Mouse (Mus musculus) urinary bladder, adult 18-20 months (tissue): ENCODE data around the gene Ubxn11.

Source experiments
- DNase-seq, 2 experiments: peaks; one replicate each; pipeline ENCODE4 v3.0.0; 2022; ENCODE audit warnings: low spot score in 2 of 2, mixed read lengths in 2 of 2

Ubxn11 gene

DNA sequence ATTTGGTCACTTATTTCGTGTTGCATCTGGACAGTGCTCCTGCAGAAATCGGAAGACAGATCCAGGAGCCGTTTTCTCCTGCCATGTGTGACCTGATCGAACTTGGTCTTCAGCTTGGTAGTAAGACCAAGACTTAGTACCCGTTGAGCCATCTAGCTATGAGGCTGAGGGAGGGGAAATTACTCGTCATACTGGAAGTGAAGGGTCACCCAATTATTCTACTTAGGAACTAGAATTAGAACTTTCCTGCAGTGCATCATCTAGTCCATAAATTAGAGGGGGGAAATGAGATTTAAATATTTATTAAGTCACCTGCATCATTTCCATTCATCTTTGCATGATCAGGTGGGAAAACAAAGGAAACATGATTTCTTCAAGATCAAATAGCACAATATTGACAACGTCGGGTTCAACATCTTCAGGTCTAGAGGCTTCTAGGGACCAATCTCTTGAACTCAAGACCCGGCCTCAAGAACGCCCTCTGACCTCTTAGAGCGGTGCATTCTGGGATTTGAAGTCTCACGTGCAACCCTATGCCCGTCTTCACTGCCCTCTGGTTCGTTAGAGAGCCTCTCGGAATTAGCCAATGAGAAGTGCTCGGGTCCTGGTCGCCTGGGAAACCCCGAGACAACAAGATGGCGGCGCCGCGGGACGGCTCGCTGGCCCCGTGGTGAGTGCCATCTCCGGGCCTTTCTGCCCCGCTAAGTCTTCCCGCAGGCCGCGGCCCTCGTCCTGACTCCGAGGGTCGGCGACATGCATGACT lies at the start of gene Ubxn11:
TSS of gene Ubxn11 (plus strand) at position 592 of the 763 bp plus-strand sequence.
- peak; percentile 74 to 78 for DNase-seq

DNA sequence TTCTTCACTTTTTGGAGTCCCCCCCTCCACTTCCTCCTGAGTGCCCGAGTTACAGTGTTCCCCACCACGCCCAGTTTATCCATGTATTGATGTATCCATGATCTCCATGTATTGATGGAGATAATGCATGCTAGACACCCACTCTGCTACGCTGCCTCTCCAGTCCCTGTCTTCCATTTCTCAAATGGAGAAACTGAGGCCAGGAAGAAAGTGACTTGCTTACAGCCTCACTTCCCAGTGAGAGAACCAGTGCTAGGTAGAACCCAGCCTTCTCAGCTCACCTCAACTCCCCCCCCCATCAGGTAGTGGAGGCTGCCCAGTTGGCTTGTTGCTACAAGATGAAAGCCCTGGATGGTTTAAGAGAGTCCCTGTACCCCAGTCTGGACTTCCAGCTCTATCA lies 48.8 kb upstream of the Ubxn11 start, which contains the start of gene Zfp683:
TSS of gene Zfp683 (plus strand) at position 301 of the 400 bp plus-strand sequence.
- DNase-seq, result no peak

DNA sequence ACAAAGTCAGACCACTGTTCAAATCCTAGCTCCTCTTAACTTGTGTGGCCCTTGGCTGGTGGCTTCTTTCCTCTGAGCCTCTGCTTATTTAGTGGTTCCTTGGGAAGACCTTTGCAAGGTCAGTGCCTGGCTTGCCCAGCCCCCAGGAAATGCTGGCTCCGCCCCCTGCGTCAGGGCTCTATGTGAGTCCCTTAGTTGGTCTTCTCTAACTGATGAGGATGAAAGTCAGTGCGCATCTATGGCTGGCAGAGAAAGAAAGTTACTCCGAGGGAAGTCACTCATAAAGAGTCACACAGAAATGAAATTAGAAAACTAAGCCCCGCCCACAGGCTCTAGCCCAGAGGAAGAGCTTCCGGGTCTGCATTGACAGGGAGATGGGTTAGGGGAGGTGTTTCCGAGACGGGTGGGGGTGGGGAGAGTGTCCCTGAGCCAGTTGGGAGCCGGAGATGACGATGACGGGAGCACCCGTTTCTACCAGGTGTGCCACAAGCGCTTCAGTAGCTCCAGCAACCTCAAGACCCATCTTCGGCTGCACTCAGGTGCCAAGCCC lies 44.1 kb upstream of the Ubxn11 start:
- DNase-seq, result no peak

DNA sequence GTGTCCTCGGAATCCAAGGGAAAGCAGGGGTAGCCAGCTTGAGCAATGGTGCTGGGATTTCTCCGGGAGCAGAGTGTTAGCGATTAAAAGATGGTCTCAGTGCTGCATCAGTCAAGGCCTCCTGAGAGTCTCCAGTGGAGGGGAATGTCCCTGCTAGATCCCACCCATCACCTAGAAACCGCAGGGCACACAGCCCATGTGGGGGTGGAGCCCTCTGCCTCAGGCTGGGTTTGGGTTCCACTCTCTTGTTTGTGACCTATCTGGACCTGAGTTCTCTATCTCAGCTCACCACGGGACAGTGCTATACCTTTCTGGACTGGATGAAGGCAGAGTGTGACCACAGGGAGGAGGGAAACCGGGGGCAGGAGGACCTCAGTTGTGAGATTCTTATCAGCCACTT lies 43.5 kb upstream of the Ubxn11 start:
- DNase-seq, result no peak

DNA sequence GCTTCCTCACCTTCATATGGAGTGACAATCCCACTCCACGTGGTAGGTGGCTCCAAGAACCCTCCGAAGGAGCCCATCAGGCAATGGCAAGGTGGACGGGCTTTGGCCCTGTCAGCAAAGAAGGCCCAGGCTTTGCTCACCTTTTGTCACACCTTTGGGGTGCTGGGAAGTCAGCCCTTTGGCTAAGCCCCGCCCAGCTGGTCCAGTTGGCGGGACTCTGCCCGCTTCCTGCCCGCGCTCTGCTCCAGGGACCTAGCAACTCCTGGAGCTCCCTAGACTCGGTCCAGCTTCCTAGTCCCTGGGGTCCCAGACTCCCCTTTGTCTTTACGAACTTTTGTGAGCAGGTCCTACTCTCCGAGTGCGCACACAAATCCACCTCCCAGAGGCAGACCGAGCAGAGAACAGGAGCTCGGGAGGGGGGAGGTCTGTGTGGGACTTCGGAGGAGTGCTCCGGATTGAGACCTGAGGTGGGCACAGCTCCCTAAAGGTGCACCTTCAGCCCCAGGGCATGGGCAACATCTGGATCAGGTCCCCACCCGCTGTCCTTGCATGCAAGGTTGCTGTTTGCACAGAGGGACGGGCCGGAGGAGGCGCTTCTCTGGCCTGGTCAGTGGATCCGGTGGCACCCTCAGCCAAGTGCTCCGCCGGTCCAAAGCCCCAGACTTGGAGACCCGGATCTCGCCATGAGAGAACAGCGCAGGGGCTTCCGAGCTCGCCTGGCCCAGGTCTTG lies 42.1 kb upstream of the Ubxn11 start, which contains the start of gene Crybg2:
TSS of gene Crybg2 (plus strand) at position 681 of the 731 bp plus-strand sequence.
- no peak for DNase-seq

DNA sequence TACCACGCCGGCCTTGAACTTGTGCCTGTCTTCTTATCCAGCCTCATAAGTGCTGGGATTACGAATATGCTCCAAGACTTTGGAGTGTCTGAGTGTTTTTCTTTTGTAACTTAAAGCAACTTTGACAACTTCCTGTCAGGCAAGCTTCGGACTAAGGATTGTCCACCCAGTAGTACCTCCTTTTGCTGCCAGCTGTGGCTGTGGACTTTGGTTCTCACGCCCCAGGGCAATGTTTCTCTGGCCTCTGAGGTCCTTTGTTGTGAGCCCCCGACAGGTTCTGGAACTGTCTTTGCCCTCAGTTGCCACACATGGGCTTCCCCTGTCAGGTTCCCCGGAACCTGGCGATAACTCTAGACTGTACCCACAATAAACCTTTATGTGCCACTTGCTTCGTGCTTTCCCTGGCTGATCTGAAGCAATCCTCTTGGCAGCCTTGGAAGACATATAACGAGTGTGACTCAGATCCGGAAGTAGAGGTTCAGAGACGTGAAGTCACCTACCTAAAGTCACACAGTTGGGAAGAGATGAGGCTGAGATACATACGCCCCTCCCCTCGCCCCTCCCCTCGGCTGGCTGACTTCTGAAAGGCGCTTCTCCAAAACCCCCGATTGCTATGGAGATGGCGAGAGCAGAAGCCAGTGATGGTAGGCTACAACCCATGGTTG lies 41.1 kb upstream of the Ubxn11 start:
- DNase-seq, result peak in 1 of 2 experiments; percentile 48

DNA sequence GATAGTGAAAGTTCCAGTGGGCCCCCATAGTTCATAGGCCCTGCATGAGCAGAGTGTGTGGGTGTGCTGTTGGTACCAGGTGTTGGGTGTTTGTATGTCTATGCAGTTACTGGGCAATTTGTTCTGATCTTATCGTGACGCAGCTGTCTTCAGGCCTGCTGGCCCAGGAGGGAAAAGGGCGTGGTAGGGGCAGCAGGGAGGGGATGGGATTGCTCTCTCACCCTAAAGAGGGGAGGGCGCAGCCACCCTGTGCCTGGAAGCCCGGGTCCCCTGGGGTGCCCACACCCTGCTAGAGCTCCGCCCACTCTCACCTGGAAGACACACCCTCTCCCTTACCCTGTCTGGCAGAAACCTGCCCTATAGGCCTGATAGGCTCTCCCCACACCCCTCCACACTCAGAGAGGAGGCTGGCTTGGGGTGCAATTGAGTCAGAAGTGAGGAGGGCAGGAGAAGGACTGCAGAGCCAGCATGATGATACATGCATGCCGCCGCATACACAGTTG lies 40.4 kb upstream of the Ubxn11 start:
- peak; percentile 50 to 52 for DNase-seq

DNA sequence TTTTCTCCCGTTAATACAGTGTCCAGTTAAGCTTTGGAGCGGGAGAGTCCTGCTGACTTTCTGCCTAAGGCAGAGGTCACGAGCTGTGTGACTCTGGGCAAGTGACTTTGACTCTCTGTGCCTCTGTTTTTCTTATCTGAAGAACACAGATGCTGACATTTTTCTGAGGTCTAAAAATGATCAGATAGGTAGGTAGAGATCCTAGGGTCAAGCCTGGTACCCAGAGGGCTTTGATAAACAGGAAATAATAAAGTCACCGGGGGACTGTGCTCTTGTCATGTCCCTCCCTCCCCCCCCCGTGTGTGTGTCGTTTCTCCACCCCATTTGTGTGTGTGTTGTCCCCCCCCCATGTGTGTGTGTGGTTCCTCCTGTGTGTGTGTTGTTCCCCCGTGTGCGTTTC lies 39.8 kb upstream of the Ubxn11 start:
- DNase-seq, result no peak

DNA sequence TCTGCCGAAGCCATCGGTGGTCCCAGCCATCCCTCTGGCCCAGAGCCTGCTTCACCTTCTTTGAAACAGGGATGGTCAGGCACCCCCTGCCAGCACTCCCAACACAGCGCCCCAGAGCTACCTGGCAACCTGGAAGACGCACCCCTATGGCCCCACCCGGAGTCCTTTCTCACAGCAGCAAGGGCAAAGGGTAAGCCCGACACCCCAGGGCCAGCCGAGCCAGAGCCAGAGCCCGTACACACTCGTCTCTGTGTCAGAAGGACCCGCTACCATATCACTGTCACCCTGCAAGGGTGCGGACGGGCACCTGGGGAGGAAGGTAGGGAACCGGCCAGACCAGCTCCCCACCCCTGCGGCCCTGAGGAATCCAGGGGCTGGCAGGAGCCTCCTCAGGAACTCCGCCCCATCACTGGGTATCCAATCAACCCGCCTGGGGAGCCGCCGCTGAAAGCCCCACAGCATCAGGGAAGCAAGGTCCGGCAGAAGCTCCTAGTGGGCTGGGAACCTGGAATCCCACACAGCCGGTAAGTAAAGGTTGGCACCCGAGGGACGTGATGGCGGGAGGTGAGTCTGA lies 36.9 kb upstream of the Ubxn11 start:
- peak; percentile 67 to 74 for DNase-seq

DNA sequence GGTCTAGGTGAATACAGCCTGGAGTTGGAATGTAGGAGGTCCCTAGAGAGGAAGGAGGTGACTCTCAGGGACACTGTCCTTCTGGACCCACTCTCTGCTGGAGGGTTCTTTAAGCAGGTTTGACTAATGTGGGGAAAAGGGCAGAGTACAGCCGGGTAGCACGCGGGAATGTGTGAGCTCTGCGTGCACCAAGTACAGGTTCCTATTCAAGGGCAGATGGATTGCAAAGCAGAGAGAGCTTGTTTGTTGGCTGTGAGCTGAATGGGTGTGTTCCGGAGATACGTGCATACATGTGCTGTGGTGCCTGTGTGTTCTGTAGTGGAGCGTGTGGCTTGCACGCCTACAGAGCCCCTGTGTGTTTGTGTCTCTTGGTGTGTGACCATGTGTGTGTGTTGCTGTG lies 35.0 kb upstream of the Ubxn11 start:
- peak; percentile 24 to 29 for DNase-seq

DNA sequence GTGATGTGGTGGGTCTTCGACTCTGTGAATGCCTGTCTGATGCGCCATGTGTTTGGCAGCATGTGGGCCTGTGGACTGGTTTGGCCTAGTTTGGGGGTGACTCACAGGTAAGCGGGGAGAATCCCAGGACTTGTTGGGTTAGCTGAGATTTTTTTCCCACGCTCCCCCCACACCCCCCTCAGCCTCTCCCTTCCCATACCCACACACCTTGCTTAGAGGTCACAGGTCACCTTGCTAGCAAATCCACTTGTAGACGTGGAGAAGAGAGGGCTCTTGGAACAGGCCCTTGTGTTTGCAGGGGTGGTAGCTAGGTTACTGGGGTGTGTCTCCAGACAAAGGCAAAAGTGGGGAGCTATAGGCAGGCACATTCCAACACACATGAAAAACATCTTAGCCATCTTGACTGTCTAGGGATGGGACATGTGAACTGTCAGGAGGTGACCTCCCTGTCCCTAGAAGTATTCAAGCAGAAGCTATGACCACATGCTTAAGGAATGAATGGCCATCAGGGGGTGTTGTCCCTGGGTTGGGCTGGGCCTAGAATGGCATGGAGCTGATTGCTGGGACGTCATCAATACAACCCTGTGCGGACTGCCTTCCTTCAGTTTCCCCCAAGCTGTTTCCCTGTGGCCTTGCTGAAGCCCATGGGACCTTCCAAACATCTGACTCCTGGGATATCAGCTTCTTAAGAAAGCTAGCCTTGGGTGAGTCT lies 34.4 kb upstream of the Ubxn11 start:
- DNase-seq, result peak in 1 of 2 experiments; percentile 35

DNA sequence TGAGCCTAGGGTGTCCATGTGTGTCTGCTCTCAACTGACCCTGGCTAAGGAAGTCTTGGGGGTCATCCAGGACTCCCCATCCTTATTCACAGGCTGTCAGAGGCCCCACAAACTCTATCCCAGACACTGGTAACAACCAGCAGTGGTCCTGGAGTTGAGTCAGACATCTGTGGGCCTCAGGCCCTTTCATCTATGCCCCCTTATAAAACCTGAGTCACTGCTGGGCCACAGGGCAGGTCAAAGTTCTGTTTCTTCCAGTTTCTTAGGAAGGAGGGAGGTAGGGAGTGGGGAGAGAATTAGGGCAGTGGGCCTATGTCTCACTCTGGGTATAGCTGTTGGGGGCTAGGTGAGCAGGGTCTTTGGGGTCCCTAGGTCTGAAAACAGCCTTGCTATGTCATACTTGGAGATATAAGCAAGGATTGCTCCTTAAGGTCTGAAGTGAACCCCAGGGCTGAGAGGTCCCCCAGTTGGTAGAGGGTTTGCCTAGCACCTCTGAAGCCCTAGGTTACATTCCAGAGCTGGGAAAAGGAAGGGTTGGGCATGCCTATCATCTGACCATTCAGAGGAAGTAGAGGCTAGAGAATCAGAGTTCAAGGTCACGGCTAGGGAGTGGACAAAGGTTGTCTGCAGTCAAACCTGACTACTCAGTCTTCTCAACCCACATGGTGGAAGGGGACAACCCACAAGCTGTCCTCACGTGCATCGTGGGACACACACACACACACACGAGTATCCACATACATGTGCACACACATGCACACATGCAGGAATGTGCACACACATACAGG lies 33.4 kb upstream of the Ubxn11 start:
- DNase-seq, result no peak

DNA sequence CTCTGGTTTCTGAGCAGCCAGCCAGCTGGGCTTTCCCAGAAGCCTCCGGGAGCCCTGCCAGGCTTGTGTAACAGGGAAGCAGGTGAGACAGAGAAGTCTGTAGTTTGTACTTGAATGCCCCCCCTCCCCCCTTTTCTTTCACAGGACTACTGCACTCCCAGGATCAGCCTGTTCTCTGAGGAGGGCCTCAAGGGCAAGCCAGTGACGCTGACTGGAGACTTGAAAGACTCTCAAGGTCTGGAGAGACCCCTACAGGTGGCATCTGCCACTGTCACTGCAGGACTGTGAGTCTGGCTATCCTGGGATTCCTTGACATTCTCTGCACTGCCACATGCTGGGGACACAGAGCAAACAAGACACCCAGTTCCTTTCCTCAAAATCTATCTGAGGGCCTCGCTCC lies 23.7 kb upstream of the Ubxn11 start:
- DNase-seq, result no peak

DNA sequence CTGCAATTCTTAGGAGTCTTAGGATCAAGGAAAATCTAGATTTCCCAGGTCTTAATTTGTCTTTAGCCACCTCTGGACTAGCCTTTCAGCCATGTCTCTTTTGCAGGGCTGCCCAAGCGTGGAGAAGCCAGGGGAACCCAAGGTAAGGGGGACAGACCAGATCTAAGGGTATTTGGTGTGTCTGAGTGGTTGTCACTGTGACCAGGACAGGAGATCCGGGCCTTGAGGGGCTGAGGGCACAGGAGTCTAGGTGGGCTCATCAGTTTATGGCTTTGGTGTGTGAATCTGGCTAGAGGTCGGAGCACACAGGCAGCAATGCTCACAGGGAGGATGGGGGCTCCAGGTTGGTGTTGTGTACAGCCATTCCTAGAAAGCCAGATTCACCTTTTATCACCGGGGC lies 21.7 kb upstream of the Ubxn11 start:
- no peak for DNase-seq

DNA sequence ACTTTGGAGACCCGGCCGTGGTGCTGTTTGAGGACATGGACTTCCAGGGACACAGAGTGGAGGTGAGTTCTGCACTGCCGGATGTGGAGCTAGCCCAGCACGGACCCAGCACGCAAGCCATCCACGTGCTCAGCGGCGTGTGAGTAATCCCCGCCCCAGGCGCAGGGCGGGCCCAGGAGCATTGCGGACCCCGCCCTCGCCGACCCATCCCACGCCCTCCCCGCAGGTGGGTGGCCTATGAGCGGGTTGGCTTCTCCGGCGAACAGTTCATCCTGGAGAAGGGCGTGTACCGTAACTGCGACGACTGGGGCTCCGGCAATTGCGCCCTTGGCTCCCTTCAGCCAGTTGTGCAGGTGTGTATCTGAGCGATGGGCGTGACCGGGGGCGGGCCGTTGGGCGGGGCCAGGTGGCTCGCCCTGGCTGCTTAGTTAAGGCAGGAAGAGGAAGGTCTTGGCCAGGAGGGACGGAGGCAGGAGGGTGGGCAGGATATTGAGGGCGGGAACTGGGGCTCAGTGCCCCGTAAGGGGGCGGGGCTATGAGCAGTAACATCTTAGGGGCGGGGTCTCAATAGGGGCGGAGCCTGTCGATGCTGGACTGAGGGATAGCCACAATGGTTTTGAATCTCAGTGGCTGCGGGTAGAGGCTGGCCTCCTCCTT lies 20.5 kb upstream of the Ubxn11 start:
- DNase-seq, result peak; percentile 79 to 85

DNA sequence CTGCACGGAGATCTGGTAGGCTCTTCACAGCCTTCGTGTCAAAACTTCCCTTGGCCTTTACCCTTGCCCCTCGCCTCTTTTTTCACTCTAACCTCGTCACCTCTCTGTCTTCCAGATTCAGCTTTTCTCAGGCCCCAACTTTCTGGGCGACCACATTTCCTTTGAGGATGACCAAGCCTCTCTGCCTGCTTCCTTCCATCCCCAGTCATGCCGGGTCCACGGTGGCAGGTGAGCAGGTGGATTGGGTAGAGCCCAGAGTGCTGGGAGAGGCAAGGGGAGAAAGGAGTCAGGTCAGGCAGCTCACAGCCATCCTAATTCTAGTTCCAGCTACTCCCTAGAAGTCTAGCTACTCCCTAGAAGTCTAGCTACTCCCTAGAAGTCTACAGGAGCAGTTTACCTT lies 19.9 kb upstream of the Ubxn11 start:
- no peak for DNase-seq

DNA sequence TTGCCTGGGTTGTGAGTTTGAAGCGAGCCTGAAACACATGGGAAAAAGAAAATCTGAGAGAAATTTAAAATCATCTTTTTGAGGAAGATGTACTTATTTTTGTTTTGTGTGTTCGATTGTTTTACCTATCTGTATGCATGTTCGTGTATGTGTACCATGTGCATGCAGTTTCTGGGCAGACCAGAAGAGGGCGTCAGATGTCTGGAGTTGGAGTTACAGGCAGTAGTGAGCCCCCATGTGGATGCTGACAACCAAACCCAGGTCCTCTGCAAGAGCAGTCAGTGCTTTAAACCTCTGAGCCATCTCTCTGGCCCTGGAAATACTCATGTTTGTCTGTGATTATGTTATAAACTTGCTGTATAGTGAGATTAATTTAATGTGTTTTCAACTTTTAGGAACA lies 17.4 kb upstream of the Ubxn11 start:
- no peak for DNase-seq

DNA sequence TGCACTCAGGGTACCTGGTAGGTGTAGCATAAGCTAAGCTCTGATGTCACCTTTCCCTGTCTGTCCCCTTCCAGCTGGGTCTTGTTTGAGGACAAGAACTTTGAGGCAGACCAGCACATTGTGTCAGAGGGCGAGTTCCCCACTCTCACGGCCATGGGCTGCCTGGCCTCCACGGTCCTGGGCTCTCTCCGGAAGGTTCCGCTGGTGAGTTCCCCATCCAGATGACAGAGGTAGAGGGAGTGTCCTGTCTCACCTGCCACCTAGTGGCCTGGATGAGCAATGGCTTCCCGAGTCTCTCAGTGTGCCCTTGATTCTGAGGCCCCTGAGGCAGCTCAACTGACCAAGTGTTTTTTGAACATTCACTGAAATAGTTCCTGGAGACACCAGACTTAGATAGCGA lies 15.0 kb upstream of the Ubxn11 start:
- DNase-seq, result no peak

DNA sequence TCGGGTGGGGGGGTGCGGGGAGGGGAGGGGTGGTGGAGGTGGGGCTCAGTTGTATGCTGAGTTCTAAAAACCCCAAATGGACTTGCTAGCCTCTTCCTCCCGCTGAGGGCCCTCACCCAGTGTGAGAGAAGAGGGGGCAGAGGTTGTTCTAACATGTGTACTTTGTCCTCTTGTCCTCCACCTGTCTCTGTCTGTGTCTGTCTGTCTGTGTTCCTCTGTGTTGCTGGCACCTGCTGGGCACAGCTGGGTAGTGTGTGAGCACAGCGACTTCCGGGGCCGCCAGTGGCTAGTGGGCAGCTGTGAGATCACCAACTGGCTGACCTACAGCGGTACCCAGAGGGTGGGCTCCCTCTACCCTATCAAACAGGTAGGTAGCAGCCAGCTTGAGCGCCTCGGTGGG lies 13.3 kb upstream of the Ubxn11 start:
- no peak for DNase-seq
